9 mouse cellular contexts compared by ENCODE assay signal in genomic region chr2:84742451-84743283, GRCm38 (mm10). TPM values are rescaled to one million over a fixed set of nuclear protein-coding genes. Genes with fewer than 3 reads are reported as not detected.
A peak's percentile ranks its signal among the peaks of the same experiment; 100 is the strongest.
DNase-seq lines count a peak whose midpoint lies in the region; ATAC-seq and TF ChIP-seq lines count a peak whose summit lies in the region.
"Had no signal": no experiment of that assay in that cellular context is flagged by ENCODE, and none has a peak within 500 bp of the region (broad histone marks: within the 10 kb centered on the region; RNA-seq: fewer than 3 reads in every experiment).

No protein-coding gene starts in this region.

- H3K27ac ChIP-seq in bone marrow, adult 2 months (ENCODE audit: control insufficient read depth, insufficient read depth, low read depth, low read length, poor library complexity): no peak overlapping the region
- H3K27ac ChIP-seq in forebrain, embryonic 11.5 days (ENCODE audit: low read depth, low read length): peak overlapping the region; percentile 100
- peak overlapping the region; percentile 99 for H3K27ac ChIP-seq in intestine, embryonic 15.5 days

- peak overlapping the region; percentile 99 for H3K9ac ChIP-seq in forebrain, embryonic 11.5 days (ENCODE audit: low read length)
- peak overlapping the region; percentile 99 for H3K9ac ChIP-seq in intestine, embryonic 15.5 days

- peak overlapping the region; percentile 81 for H3K4me2 ChIP-seq in forebrain, embryonic 11.5 days (ENCODE audit: low read depth, low read length, severe bottlenecking)
- H3K4me2 ChIP-seq in intestine, embryonic 15.5 days (replicated peaks): peak overlapping the region; percentile 76

- TF ChIP-seq POLR2A in bone marrow, adult 2 months (IDR thresholded peaks at IDR 0.05; ENCODE audit: borderline replicate concordance, control insufficient read depth, low read depth, low read length): no peak; the same call in 1 of the 2 replicates

- H3K36me3 ChIP-seq in forebrain, embryonic 11.5 days (ENCODE audit: control insufficient read depth, insufficient read depth, low read length): no peaks in the 10 kb centered on the region
- no peaks in the 10 kb centered on the region for H3K36me3 ChIP-seq in intestine, embryonic 15.5 days

- 8% methylated on average over 26 of the region's 26 CpGs for WGBS in bone marrow, adult 2 months
- WGBS in forebrain, embryonic 11.5 days: under 1% methylated on average over 25 of the region's 26 CpGs
- WGBS in intestine, embryonic 15.5 days: under 1% methylated on average over 26 of the region's 26 CpGs

- peak; percentile 51 to 67 for DNase-seq in layer of hippocampus, postnatal 10 days (ENCODE audit: low spot score in 2 of 2)
- DNase-seq in layer of hippocampus, adult 9-10 months (ENCODE audit: low spot score): no peak
- peak; percentile 96 for DNase-seq in forebrain, embryonic 11.5 days (ENCODE audit: low spot score)
- DNase-seq in lung, postnatal 10 days: peak; percentile 68
- peak; percentile 66 for DNase-seq in right cerebral cortex, postnatal 4 days
- no peak for DNase-seq in left cerebral cortex, adult 18-20 months (ENCODE audit: low spot score in 2 of 2)

- no peak for TF ChIP-seq CTCF in bone marrow, adult 2 months (IDR thresholded peaks at IDR 0.05; ENCODE audit: control insufficient read depth, insufficient read depth, low read length)

- H3K4me3 ChIP-seq in bone marrow, adult 2 months (replicated peaks; ENCODE audit: control insufficient read depth, low read depth, low read length): peak overlapping the region; percentile 21
- peak overlapping the region; percentile 87 for H3K4me3 ChIP-seq in forebrain, embryonic 11.5 days (ENCODE audit: low read depth, low read length)
- peak overlapping the region; percentile 90 for H3K4me3 ChIP-seq in intestine, embryonic 15.5 days (replicated peaks)

- ATAC-seq in forebrain, embryonic 11.5 days (replicated peaks; ENCODE audit: low FRiP score): peak; percentile 88
- ATAC-seq in intestine, embryonic 15.5 days: peak; percentile 23

- H3K4me1 ChIP-seq in bone marrow, adult 2 months (ENCODE audit: control insufficient read depth, insufficient read depth, low read length): peaks cover 3% of the 10 kb centered on the region
- peaks cover 30% of the 10 kb centered on the region for H3K4me1 ChIP-seq in forebrain, embryonic 11.5 days (replicated peaks; ENCODE audit: control insufficient read depth, insufficient read depth, low read length)
- peaks cover 49% of the 10 kb centered on the region for H3K4me1 ChIP-seq in intestine, embryonic 15.5 days (replicated peaks)

- H3K9me3 ChIP-seq in forebrain, embryonic 11.5 days (ENCODE audit: control insufficient read depth, low read length): no peaks in the 10 kb centered on the region
- no peaks in the 10 kb centered on the region for H3K9me3 ChIP-seq in intestine, embryonic 15.5 days

- H3K27me3 ChIP-seq in forebrain, embryonic 11.5 days (ENCODE audit: control insufficient read depth, insufficient read depth, low read length): no peaks in the 10 kb centered on the region
- no peaks in the 10 kb centered on the region for H3K27me3 ChIP-seq in intestine, embryonic 15.5 days (replicated peaks)

RNA-seq across cellular contexts. Expression of gene Gm19426, which starts 0.8 kb away (rescaled TPM):
- 1 to 10 TPM; 5.4 to 6.3 TPM for total RNA-seq in layer of hippocampus, postnatal 10 days (2021)
- polyA plus RNA-seq in bone marrow, adult 2 months (2011; ENCODE audit: insufficient read depth, insufficient read length, low replicate concordance, missing spikeins): not detected in 2 replicates
- polyA plus RNA-seq in forebrain, embryonic 11.5 days (2014; fragmentation: Nextera tagmentation; extraction: Ambion mirVana): 3.7 and 4.3 TPM in 2 replicates
- polyA plus RNA-seq in intestine, embryonic 15.5 days (2015; fragmentation: Nextera tagmentation; extraction: Ambion mirVana): 5.5 and 6.1 TPM in 2 replicates
- total RNA-seq in left cerebral cortex, adult 18-20 months (2021): 1 to 10 TPM; 2.2 to 2.5 TPM
- total RNA-seq: neutrophil, adult 5-6 weeks had no signal

RNA-seq across cellular contexts. Expression of gene Ypel4, which starts 8.8 kb away (rescaled TPM):
- 10 to 100 TPM; 19.7 to 19.9 TPM for total RNA-seq in layer of hippocampus, postnatal 10 days (2021)
- polyA plus RNA-seq in bone marrow, adult 2 months (2011; ENCODE audit: insufficient read depth, insufficient read length, low replicate concordance, missing spikeins): 172 and 242 TPM in 2 replicates
- 12.7 and 13.2 TPM in 2 replicates for polyA plus RNA-seq in forebrain, embryonic 11.5 days (2014; fragmentation: Nextera tagmentation; extraction: Ambion mirVana)
- 5.1 and 6.0 TPM in 2 replicates for polyA plus RNA-seq in intestine, embryonic 15.5 days (2015; fragmentation: Nextera tagmentation; extraction: Ambion mirVana)
- total RNA-seq in left cerebral cortex, adult 18-20 months (2021): 10 to 100 TPM; 92.2 to 93.5 TPM

RNA-seq across cellular contexts. Expression of gene Clp1, which starts 15.5 kb away (rescaled TPM):
- total RNA-seq in layer of hippocampus, postnatal 10 days (2021): 1 to 10 TPM; 7.4 to 9.5 TPM
- 17.4 and 25.1 TPM in 2 replicates for polyA plus RNA-seq in bone marrow, adult 2 months (2011; ENCODE audit: insufficient read depth, insufficient read length, low replicate concordance, missing spikeins)
- 44.5 and 45.1 TPM in 2 replicates for polyA plus RNA-seq in forebrain, embryonic 11.5 days (2014; fragmentation: Nextera tagmentation; extraction: Ambion mirVana)
- 26.3 and 26.7 TPM in 2 replicates for polyA plus RNA-seq in intestine, embryonic 15.5 days (2015; fragmentation: Nextera tagmentation; extraction: Ambion mirVana)
- total RNA-seq in left cerebral cortex, adult 18-20 months (2021): 10 to 100 TPM; 10.4 to 10.5 TPM

RNA-seq across cellular contexts. Expression of gene Zdhhc5, which starts 27.7 kb away (rescaled TPM):
- total RNA-seq in layer of hippocampus, postnatal 10 days (2021): 10 to 100 TPM; 34.3 to 34.4 TPM
- 10.8 and 14.6 TPM in 2 replicates for polyA plus RNA-seq in bone marrow, adult 2 months (2011; ENCODE audit: insufficient read depth, insufficient read length, low replicate concordance, missing spikeins)
- 27.7 and 28.4 TPM in 2 replicates for polyA plus RNA-seq in forebrain, embryonic 11.5 days (2014; fragmentation: Nextera tagmentation; extraction: Ambion mirVana)
- polyA plus RNA-seq in intestine, embryonic 15.5 days (2015; fragmentation: Nextera tagmentation; extraction: Ambion mirVana): 24.6 and 26.5 TPM in 2 replicates
- total RNA-seq in left cerebral cortex, adult 18-20 months (2021): 10 to 100 TPM; 49.2 TPM

RNA-seq across cellular contexts. Expression of gene Serping1, which starts 32.6 kb away (rescaled TPM):
- total RNA-seq in layer of hippocampus, postnatal 10 days (2021): 10 to 100 TPM in 1 of 2 experiments, 1 to 10 TPM in 1; 9.6 to 10.1 TPM
- polyA plus RNA-seq in bone marrow, adult 2 months (2011; ENCODE audit: insufficient read depth, insufficient read length, low replicate concordance, missing spikeins): 29.0 and 29.7 TPM in 2 replicates
- polyA plus RNA-seq in forebrain, embryonic 11.5 days (2014; fragmentation: Nextera tagmentation; extraction: Ambion mirVana): 30.4 and 35.7 TPM in 2 replicates
- 59.7 and 60.5 TPM in 2 replicates for polyA plus RNA-seq in intestine, embryonic 15.5 days (2015; fragmentation: Nextera tagmentation; extraction: Ambion mirVana)
- total RNA-seq in left cerebral cortex, adult 18-20 months (2021): 1 to 10 TPM; 8.5 to 9.2 TPM
- total RNA-seq: neutrophil, adult 5-6 weeks had no signal

Comparison
In these comparisons a context has a peak if more than half of its experiments do, and no peak if none do; other contexts are left out.
1. DNase-seq: peak in layer of hippocampus, postnatal 10 days (2 of 2), forebrain, embryonic 11.5 days (single experiment), lung, postnatal 10 days (single experiment) and right cerebral cortex, postnatal 4 days (single experiment); none in layer of hippocampus, adult 9-10 months (single experiment) and left cerebral cortex, adult 18-20 months (0 of 2).
2. H3K4me3 ChIP-seq: peak in every context shown above with its lines; median percentile 90 in intestine, embryonic 15.5 days; 87 in forebrain, embryonic 11.5 days; 21 in bone marrow, adult 2 months.
3. RNA of gene Ypel4, which starts 8.8 kb away (polyA plus RNA-seq): 172 to 242 TPM in bone marrow, adult 2 months; 12.7 to 13.2 TPM in forebrain, embryonic 11.5 days and 5.1 to 6.0 TPM in intestine, embryonic 15.5 days; every median in the first group is over 10 times any median in the second.